Mouse (Mus musculus) cerebellum, postnatal 10 days (tissue): ENCODE measurements around the gene Tcf7l1.
A peak's percentile ranks its signal among the peaks of the same experiment; 100 is the strongest.

Experiments
- DNase-seq, 2 experiments: peaks; one replicate each; pipeline ENCODE4 v3.0.0; 2021; ENCODE audit warnings: mixed read lengths in 2 of 2

Tcf7l1 gene

GRCm38 (mm10) chr6:72744144-72744800 lies 44.8 kb downstream of the Tcf7l1 start:
- DNase-seq = no peak

DNA sequence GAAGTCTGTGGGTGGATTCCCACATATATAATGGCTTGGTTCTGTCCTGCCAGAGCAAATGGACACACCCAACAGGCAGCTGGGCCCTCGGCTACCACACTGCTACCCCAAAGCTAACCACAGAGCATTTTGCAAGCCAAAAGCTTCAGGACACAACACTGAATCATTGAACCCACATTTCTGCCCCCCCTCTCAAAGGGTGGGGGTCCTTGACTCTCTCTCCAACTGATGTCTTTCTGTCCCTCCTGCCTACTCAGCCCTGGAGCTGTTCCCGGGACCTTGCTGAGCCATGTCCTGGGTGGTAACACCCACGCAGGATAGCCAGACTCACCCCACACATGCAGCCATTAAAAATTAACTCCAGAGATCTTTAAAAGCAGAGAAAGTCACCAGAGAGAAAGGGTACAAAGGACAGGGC lies 45.4 kb downstream of the Tcf7l1 start:
- DNase-seq = no peak

DNA sequence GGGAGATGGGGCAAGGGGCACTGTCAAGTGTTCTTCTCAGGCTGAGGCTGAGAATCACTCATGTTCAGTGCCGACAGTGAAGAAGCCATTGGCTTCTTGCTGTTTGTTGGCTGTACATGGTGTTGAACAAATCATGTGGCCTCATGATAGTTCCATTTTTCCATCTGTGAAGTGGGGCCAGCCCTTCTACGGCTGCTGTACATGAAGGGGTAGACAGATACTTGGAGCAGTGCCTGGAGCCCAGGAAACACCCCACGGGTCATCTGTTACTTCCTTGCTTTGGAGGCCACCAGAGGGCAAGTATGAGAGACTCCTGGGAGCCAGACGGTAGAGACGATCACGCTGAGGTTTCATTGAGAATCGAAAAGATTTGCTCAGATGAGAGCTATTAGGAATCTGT lies 46.7 kb downstream of the Tcf7l1 start:
- DNase-seq = peak in 1 of 2 experiments; percentile 28

DNA sequence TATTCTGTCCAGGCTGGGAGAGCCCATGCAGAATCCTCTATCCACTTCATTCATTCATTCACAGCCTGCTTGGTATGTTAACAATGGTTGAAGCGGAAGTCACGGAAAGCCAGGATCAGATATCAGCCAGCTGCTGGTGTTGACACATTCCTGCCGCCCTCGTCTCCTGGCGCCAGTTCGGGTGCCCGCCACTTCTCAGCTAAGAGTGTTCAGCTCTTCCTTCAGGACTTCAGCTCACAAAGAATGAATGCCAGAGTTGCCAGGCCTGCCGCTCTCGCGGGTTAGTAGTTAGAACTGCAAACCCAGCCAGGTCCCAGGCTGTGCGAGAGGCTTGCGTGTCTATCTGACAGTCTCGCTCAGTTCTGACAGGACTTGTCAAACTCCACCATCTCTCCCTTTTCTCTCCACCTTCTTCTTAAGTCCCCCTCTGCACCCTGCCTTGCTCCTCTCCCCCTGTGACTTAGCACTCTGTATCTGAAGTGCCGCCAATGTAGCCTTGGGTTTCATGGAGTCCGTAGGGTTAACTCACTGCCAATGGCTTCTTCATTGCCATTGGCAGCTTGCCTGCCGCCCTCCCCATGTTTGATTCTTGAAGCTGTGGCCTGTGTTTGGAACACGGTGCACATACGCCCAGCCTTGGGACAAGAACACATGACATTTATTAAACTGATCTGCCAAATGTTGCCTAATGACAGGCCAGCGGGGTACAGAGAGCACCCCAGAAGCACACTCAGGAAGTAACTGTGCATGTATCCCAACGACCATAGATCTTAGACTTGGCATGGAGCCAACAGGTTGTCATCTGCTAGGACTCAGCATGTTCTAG lies 48.2 kb downstream of the Tcf7l1 start:
- peak; percentile 56 to 73 for DNase-seq

DNA sequence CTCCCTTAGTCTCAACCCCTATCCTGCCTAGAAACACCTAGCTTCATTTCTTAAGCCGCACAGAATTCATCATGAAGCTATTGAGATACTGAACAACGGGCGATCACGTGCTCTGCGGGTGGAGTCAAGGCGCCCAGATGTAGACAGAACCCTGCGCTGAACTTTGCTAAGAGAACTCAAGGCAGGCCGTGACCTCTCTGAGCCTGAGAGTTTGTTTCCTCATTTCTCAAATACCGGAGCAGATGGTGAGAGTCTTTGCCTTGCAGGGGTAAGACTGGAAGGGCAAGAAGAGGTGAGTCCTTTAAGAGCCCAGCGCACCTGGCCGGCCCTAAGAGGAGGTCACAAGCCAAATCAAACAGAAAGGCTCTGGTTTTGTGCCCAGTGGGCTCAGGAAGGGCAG lies 52.2 kb downstream of the Tcf7l1 start:
- no peak for DNase-seq

- DNase-seq = no peak
Observed at GRCm38 (mm10) chr6:72735206-72735605, 53.8 kb downstream of the Tcf7l1 start.

DNA sequence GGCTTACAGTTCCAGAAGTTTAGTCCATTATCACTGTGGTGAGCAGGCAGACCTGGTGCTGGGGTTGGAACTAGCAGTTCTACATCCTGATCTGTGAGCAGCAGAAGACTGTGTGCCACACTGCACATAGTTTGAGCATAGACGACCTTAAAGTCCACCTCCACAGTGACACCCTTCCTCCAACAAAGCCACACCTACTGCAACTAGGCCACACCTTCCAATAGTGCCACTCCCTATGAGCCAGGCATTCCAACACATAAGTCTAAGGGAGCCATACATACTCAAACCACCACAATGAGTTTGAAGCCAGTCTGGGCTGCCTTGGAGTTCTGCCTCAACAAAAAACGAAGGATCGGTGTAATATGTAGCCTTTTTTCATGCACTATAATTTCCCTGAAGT lies 55.7 kb downstream of the Tcf7l1 start:
- DNase-seq = no peak

- no peak for DNase-seq
Observed at GRCm38 (mm10) chr6:72732109-72732508, 56.9 kb downstream of the Tcf7l1 start.

GRCm38 (mm10) chr6:72730560-72730849 lies 58.5 kb downstream of the Tcf7l1 start:
- peak; percentile 32 to 60 for DNase-seq

DNA sequence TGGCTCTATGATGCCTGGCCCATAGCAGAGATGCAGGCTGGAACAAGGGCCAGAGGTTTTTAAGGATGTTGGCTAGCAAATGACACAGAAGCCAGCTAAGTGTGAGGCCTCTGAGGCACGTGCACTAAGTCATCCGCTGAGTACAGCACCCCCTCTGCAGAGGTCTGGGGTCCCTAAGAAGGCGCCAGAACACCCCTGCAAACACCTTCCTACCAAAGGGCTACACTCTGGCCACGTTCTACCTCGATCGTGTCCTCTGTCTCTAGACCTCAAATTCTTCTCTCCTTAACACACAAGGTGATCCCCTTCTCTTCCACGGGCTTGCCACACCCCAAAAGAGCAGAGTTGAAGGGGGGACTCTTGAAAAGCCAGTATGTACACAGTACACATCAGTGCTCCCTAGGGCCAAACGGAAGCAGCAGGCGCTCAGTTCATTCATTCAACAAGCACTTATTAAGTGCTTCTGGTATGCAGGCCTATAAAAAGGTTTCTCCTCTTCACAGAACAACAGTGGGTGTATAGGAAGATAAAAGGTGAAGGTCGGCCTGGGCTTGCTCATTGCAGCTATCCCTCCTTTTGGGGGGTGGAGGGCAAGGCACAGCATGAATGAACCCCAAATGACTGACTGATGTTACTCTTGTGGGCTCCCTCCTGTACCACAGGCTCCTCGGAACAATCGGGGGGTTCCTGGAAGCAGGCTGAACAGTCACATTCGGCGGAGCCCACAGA lies 59.1 kb downstream of the Tcf7l1 start:
- no peak for DNase-seq

GRCm38 (mm10) chr6:72727826-72728225 lies 61.2 kb downstream of the Tcf7l1 start:
- no peak for DNase-seq

GRCm38 (mm10) chr6:72724494-72725180 lies 64.4 kb downstream of the Tcf7l1 start:
- no peak for DNase-seq

DNA sequence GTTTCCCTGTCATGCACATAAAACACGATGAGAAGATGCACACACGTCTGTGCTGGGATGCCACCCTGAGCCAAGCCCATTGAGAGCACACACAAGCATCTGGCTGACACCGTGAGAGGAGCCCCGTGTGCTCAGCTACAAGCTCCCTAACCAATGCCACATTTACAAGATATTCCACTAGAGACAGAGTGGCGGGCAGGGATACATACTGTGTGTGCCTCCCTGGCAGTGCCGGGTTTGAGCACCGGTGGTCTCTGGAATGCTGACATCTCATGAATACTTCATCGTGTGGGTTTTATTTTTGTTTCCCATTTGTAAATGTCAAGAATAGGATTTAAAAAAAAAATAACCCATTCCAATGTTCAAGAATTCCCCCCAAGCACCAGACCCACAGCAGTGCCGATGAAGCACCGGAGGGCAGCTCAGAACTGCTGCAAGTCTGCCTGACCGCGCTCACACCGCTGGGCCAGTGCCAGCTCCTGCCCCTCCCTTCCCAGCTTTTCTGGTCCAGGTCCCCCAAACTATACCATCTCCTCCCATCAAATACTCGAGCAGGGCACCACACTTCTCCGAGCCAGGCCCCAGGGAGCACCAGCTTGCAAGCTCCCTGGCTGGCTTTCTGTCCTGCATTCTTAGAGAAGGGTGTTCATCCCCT lies 65.2 kb downstream of the Tcf7l1 start:
- peak; percentile 30 to 31 for DNase-seq

DNA sequence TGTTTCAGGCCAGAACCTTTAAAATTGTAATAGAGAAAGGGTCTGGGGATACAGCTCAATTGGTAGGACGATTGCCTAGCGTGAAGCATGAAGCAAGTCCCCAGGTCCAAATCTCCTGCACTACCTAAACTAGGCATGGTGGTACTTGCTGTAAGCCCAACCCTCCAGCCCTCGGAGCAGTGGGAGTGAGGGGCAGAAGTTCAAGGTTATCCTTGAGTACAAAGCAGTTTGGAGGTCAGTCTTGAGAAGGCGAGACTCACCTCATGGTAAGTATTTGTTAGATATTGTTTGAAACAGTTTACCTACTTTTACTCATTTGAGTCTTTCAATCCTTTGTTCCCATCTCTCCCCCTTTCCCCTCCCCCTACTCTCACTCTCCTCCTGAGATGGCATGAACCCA lies 65.9 kb downstream of the Tcf7l1 start:
- DNase-seq = no peak

GRCm38 (mm10) chr6:72720852-72721251 lies 68.2 kb downstream of the Tcf7l1 start:
- no peak for DNase-seq

DNA sequence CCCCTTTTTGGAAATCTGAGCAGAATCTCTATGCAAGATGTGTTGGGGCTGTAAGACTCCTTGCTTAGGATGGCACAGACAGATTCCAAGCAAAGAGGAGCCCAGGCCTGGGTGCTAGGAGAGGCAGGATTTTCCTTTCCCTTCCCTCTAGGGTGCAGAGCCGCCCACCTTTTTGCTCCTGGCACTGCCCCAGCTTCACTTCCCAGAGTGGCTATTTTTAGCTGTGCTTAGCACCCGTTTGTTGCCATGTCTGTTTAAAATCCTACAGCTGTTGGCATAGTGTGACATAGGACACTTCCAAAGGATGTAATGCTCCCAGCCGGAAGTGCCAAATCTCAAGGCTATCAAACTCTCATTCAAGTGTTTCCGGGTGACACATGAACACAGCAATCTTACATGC lies 74.3 kb downstream of the Tcf7l1 start:
- DNase-seq = peak; percentile 27 to 28

DNA sequence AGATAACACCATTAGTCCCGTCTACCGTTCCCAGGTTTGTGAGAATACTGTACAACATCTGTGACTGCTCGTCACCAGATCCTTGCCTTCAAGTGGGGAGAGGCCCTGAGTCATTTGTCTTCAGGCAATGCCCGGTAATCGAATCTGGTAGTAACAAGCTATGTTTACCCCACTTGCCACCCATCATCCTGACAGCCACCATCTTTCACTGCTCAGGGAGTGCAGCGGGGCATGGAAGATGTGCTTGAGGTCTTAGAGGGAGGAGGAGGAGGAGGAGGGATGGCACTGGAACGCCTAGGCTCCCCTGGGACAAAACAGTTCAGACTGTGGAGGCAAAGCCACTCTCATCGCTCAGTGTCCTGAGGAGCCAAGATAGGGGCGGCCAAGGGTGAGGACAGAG lies 74.8 kb downstream of the Tcf7l1 start:
- DNase-seq = no peak

DNA sequence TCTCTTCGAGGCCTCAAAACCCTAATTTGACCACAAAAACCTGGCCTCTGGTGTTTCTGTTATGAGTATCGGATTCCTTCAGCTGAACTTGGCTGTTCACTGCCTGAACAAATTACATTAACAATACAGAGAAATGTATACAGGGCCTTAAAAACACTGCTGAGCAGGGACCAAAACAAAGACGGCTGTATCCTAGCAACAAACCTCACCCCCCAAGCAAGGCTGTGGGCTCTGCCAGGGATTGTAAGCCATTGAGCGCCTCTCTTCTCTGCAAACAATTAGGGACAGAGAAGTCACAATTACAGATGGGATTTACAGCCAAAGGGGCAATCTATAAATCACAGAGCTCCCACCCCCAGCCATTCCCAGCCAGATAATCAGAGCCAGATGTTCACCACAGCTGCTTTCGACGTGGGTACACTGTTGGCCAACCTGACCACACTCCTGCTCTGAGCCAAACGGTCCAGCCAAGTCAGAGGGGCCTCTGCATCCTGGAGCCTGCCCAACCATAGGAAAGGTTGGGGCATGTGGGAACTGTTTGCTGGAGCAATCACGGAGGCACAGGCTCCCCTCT lies 77.5 kb downstream of the Tcf7l1 start:
- DNase-seq = peak; percentile 22 to 44

- peak; percentile 27 to 50 for DNase-seq
Observed at GRCm38 (mm10) chr6:72710897-72711507, 78.1 kb downstream of the Tcf7l1 start.

- no peak for DNase-seq
Observed at GRCm38 (mm10) chr6:72699467-72700126, 89.5 kb downstream of the Tcf7l1 start.

- DNase-seq = no peak
Observed at GRCm38 (mm10) chr6:72698559-72698958, 90.5 kb downstream of the Tcf7l1 start.
